Mouse (Mus musculus) E14TG2a.4 (cell line): ENCODE results near the gene Il3ra.
A peak's percentile ranks its signal among the peaks of the same experiment; 100 is the strongest.

Experiments
- H3K27me3 ChIP-seq: 2 replicates; pipeline ENCODE4 v1.6.1; 2014; ENCODE audit warnings: low read length, control low read depth; ENCODE audit not compliant: insufficient read depth
- H3K36me3 ChIP-seq: 2 replicates; pipeline ENCODE4 v1.6.1; 2014; ENCODE audit warnings: low read length, control low read depth; ENCODE audit not compliant: insufficient read depth
- H3K4me1 ChIP-seq: replicated peaks from 2 replicates; pipeline ENCODE4 v1.6.1; 2014; ENCODE audit warnings: low read depth, low read length, control low read depth
- H3K4me3 ChIP-seq: replicated peaks from 2 replicates; pipeline ENCODE4 v1.5.1; 2014; ENCODE audit warnings: mild to moderate bottlenecking, low read length
- H3K9me3 ChIP-seq: 2 replicates; pipeline ENCODE4 v1.6.1; 2014; ENCODE audit warnings: low read length, control low read depth
- CTCF ChIP-seq: conservative IDR thresholded peaks from 2 replicates; pipeline ENCODE4 v1.5.1; 2014; ENCODE audit warnings: low read length
- NANOG ChIP-seq: IDR thresholded peaks from 2 replicates; pipeline ENCODE4 v1.6.1; 2014; ENCODE audit warnings: borderline replicate concordance, low read length, mixed read lengths
- POU5F1 ChIP-seq: IDR thresholded peaks from 2 replicates; pipeline ENCODE4 v1.6.1; 2014; ENCODE audit warnings: low read length, borderline replicate concordance

Il3ra gene

GRCm38 (mm10) chr14:14345948-14346812, at the start of gene Il3ra:
TSS of gene Il3ra (plus strand) at chr14:14346275.
- no peak for TF ChIP-seq POU5F1
- no peak for TF ChIP-seq CTCF
- no peak for TF ChIP-seq NANOG
- H3K4me1 ChIP-seq: peaks cover 3% of the 10 kb centered on the region; the same call in 1 of the 2 replicates
- H3K36me3 ChIP-seq: peaks cover 13% of the 10 kb centered on the region
- no peaks in the 10 kb centered on the region for H3K27me3 ChIP-seq
- peaks cover 42% of the 10 kb centered on the region for H3K9me3 ChIP-seq
- peak within 1 kb of the TSS; percentile 83 for H3K4me3 ChIP-seq

GRCm38 (mm10) chr14:14308938-14309337, 37.1 kb upstream of the Il3ra start:
- peak overlapping the region; percentile 74 for H3K4me3 ChIP-seq
- TF ChIP-seq POU5F1 (no peak), CTCF (no peak), NANOG (no peak)
- no peaks in the 10 kb centered on the region for H3K27me3 ChIP-seq
- no peaks in the 10 kb centered on the region for H3K9me3 ChIP-seq
- H3K36me3 ChIP-seq: no peaks in the 10 kb centered on the region
- no peaks in the 10 kb centered on the region for H3K4me1 ChIP-seq

GRCm38 (mm10) chr14:14309416-14309815, 36.7 kb upstream of the Il3ra start:
- Histone ChIP-seq H3K9me3 (no peaks in the 10 kb centered on the region), H3K27me3 (no peaks in the 10 kb centered on the region), H3K4me1 (no peaks in the 10 kb centered on the region), H3K4me3 (peak overlapping the region; percentile 74), H3K36me3 (no peaks in the 10 kb centered on the region)
- TF ChIP-seq POU5F1 (no peak), CTCF (no peak), NANOG (no peak)

GRCm38 (mm10) chr14:14322528-14322927, 23.5 kb upstream of the Il3ra start, which contains the start of gene Olfr31:
TSS of gene Olfr31 (plus strand) at chr14:14322828.
- H3K9me3 ChIP-seq: no peaks in the 10 kb centered on the region
- no peaks in the 10 kb centered on the region for H3K36me3 ChIP-seq
- TF ChIP-seq POU5F1: no peak
- TF ChIP-seq NANOG: no peak
- H3K4me1 ChIP-seq: no peaks in the 10 kb centered on the region
- H3K4me3 ChIP-seq: no peak within 1 kb of the TSS
- no peaks in the 10 kb centered on the region for H3K27me3 ChIP-seq

- Histone ChIP-seq H3K36me3 (peaks cover 9% of the 10 kb centered on the region), H3K9me3 (peaks cover 34% of the 10 kb centered on the region), H3K4me3 (peak overlapping the region; percentile 83), H3K4me1 (peaks cover 3% of the 10 kb centered on the region; the same call in 1 of the 2 replicates), H3K27me3 (no peaks in the 10 kb centered on the region)
- TF ChIP-seq NANOG (no peak), POU5F1 (no peak)
Measured at GRCm38 (mm10) chr14:14345113-14345871, 783 bp upstream of the Il3ra start.

GRCm38 (mm10) chr14:14346813-14347100, 682 bp downstream of the Il3ra start:
- peaks cover 3% of the 10 kb centered on the region; the same call in 1 of the 2 replicates for H3K4me1 ChIP-seq
- TF ChIP-seq CTCF: no peak
- TF ChIP-seq POU5F1: no peak
- no peak for TF ChIP-seq NANOG
- no peaks in the 10 kb centered on the region for H3K27me3 ChIP-seq
- H3K36me3 ChIP-seq: peaks cover 15% of the 10 kb centered on the region
- H3K9me3 ChIP-seq: peaks cover 48% of the 10 kb centered on the region
- H3K4me3 ChIP-seq: peak overlapping the region; percentile 83

- peaks cover 54% of the 10 kb centered on the region for H3K9me3 ChIP-seq
- TF ChIP-seq NANOG: no peak
- H3K36me3 ChIP-seq: peaks cover 17% of the 10 kb centered on the region
- peaks cover 3% of the 10 kb centered on the region; the same call in 1 of the 2 replicates for H3K4me1 ChIP-seq
- H3K27me3 ChIP-seq: no peaks in the 10 kb centered on the region
- H3K4me3 ChIP-seq: no peak overlapping the region
Measured at GRCm38 (mm10) chr14:14347151-14347835, 1.2 kb downstream of the Il3ra start.

- Histone ChIP-seq H3K9me3 (peaks cover 61% of the 10 kb centered on the region), H3K27me3 (no peaks in the 10 kb centered on the region), H3K4me3 (no peak overlapping the region; the same call in 1 of the 2 replicates), H3K36me3 (peaks cover 17% of the 10 kb centered on the region), H3K4me1 (peaks cover 3% of the 10 kb centered on the region; the same call in 1 of the 2 replicates)
- no peak for TF ChIP-seq CTCF
- no peak; the same call in 1 of the 2 replicates for TF ChIP-seq POU5F1
- no peak for TF ChIP-seq NANOG
Measured at GRCm38 (mm10) chr14:14347836-14348621, 2.0 kb downstream of the Il3ra start.
